Mouse (Mus musculus): ENCODE results near the gene Ntpcr.

DNA sequence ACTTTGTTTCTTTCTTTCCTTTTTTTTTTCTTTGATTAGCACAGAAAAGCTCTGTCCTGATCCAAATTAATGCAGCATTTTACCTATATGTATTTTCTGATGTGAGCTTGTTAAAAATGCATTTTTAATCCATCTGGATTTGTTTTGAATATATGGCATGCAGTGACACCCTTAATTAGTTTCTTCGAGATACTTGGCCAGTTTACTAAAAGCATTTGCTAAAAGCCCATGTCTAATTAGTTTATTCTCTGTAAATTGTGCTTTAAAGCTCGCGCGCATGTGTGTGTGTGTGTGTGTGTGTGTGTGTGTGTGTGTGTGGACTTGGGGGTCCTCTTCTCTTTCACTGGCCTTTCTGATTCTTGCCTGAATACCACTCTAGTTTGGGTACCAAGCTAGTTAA lies 9.2 kb downstream of the Ntpcr start:
- no peak for TF ChIP-seq HCFC1 (IDR thresholded peaks at IDR 0.05; ENCODE audit: borderline replicate concordance, insufficient read depth, low read length)
- TF ChIP-seq ZNF384 (IDR thresholded peaks at IDR 0.05; ENCODE audit: low read depth, low read length): no peak
